Mouse (Mus musculus): ENCODE measurements around the gene Vmo1. TPM values are rescaled to one million over a fixed set of nuclear protein-coding genes. Genes with fewer than 3 reads are reported as not detected.

The Vmo1 gene
- total and polyA plus RNA-seq, 3 experiments, result not detected

DNA sequence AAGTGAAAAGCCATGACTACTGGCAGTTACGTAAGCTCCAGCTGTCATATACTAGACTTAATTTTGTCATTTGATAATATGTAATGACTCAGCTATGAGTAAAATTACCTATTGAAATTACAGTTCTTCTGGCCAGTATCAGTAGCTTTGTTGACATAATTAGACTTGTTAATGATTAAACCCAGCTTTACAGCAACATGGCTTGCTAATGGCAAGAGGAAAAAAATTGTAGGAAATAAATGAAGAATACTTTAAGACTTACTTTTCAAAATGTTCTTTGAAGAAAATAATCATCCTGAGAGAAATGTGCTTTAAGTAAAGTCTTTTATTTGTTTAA lies 14.0 kb downstream of the Vmo1 start:
- Histone ChIP-seq H3K4me3 (ENCODE audit: control insufficient read depth in 1 of 2, insufficient read depth in 1 of 2, low read depth in 2 of 2, low read length in 2 of 2) (no peak overlapping the region), H3K9ac (ENCODE audit: control insufficient read depth, low read depth, low read length, poor library complexity, severe bottlenecking) (no peak overlapping the region), H3K27me3 (ENCODE audit: control insufficient read depth in 1 of 2, insufficient read depth in 2 of 2, low read length in 2 of 2) (peaks cover 13 to 19% of the 10 kb centered on the region in 2 experiments), H3K27ac (ENCODE audit: control insufficient read depth, low read depth, low read length) (no peak overlapping the region), H3K36me3 (ENCODE audit: control insufficient read depth in 1 of 2, insufficient read depth in 2 of 2, low read length in 2 of 2) (peaks cover 0 to 7% of the 10 kb centered on the region in 2 experiments; a peak in 2 of 4 replicates), H3K4me1 (ENCODE audit: control insufficient read depth in 1 of 2, insufficient read depth in 2 of 2, low read length in 2 of 2) (peaks cover 0 to 8% of the 10 kb centered on the region in 2 experiments; a peak in 2 of 4 replicates), H3K9me3 (replicated peaks; ENCODE audit: insufficient read depth, low read length) (no peaks in the 10 kb centered on the region), H3K79me2 (ENCODE audit: control insufficient read depth, insufficient read depth, low read length, poor library complexity) (no peaks in the 10 kb centered on the region)
- TF ChIP-seq HCFC1 (IDR thresholded peaks at IDR 0.05; ENCODE audit: low read depth, low read length), result no peak
- no peak for DNase-seq (ENCODE audit: low read depth, low spot score)

DNA sequence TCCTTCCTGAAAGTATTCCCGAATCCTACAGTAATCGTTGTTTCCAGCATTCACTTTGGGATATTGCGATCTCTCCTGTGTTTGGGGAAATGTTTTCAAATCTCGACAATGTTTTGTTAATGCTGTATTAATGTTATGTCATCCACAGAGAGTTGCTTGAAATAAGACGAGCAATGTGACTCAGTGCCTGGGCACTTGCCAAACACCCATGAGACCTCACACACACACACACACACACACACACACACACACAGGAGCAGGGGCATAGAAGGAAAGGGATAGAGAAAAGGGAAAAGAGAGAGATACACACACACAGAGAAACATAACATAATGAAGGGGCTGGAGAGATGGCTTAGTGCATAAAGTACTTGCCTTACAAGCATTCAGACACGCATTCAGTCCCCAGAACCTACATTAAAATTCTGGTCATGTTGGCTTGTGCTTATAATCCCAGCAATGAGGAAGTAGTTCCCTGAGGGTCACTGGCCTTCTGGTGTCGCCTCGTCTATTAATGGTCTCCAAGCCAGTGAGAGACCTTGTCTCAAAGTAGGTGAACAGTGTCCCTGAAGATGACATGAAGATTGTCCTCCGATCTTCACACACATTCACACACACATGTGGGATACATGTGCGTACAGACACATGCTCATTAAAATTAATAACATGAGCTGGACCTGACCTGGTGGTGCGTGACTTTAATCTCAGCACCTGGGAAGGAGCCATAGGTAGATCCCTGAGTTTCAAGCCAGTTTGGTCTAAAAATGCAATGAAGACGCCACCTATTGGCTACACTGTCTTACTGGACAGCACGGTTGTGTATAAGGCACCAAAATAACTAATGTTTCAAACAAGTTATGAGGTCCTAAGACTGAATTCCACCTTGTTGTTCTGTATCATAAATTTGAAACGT lies 14.6 kb downstream of the Vmo1 start:
- Histone ChIP-seq H3K36me3 (ENCODE audit: control insufficient read depth in 1 of 2, insufficient read depth in 2 of 2, low read length in 2 of 2) (peaks cover 0 to 2% of the 10 kb centered on the region in 2 experiments; a peak in 1 of 4 replicates), H3K9ac (ENCODE audit: control insufficient read depth, low read depth, low read length, poor library complexity, severe bottlenecking) (no peak overlapping the region), H3K4me3 (ENCODE audit: control insufficient read depth in 1 of 2, insufficient read depth in 1 of 2, low read depth in 2 of 2, low read length in 2 of 2) (no peak overlapping the region), H3K27ac (ENCODE audit: control insufficient read depth, low read depth, low read length) (no peak overlapping the region), H3K9me3 (replicated peaks; ENCODE audit: insufficient read depth, low read length) (no peaks in the 10 kb centered on the region), H3K4me1 (ENCODE audit: control insufficient read depth in 1 of 2, insufficient read depth in 2 of 2, low read length in 2 of 2) (peaks cover 0 to 2% of the 10 kb centered on the region in 2 experiments; a peak in 2 of 4 replicates), H3K79me2 (ENCODE audit: control insufficient read depth, insufficient read depth, low read length, poor library complexity) (no peaks in the 10 kb centered on the region), H3K27me3 (ENCODE audit: control insufficient read depth in 1 of 2, insufficient read depth in 2 of 2, low read length in 2 of 2) (peaks cover 13 to 19% of the 10 kb centered on the region in 2 experiments)
- TF ChIP-seq CHD1 (IDR thresholded peaks at IDR 0.05; ENCODE audit: low read depth, low read length) (no peak), SMC3 (IDR thresholded peaks at IDR 0.05; ENCODE audit: low read depth, low read length) (peak; percentile 50), MAFK (IDR thresholded peaks at IDR 0.05; ENCODE audit: borderline replicate concordance, low read depth, low read length) (no peak), UBTF (IDR thresholded peaks at IDR 0.05; ENCODE audit: borderline replicate concordance, insufficient read depth, low read depth, low read length) (no peak), ETS1 (IDR thresholded peaks at IDR 0.05; ENCODE audit: low read depth, low read length) (no peak), RAD21 (IDR thresholded peaks at IDR 0.05; ENCODE audit: low read depth, low read length) (peak; percentile 23), MXI1 (IDR thresholded peaks at IDR 0.05; ENCODE audit: low read depth, low read length) (no peak), TBP (IDR thresholded peaks at IDR 0.05; ENCODE audit: low read depth, low read length) (no peak), POLR2AphosphoS5 (IDR thresholded peaks at IDR 0.05; ENCODE audit: borderline replicate concordance, low read depth, low read length) (no peak), CTCF (IDR thresholded peaks at IDR 0.05 in 2 of 3, conservative IDR thresholded peaks at IDR 0.05 in 1 of 3; ENCODE audit: control insufficient read depth in 1 of 3, insufficient read depth in 1 of 3, low read depth in 2 of 3, low read length in 3 of 3, poor library complexity in 1 of 3, severe bottlenecking in 1 of 3) (peak in 1 of 3 experiments; percentile 39; a peak in 2 of 6 replicates), KAT2A (conservative IDR thresholded peaks at IDR 0.05; ENCODE audit: low read depth, low read length) (no peak)
- DNase-seq (ENCODE audit: low read depth, low spot score), result no peak

GRCm38 (mm10) chr11:70489684-70490083 lies 24.7 kb downstream of the Vmo1 start:
- no peaks in the 10 kb centered on the region for H3K79me2 ChIP-seq (ENCODE audit: control insufficient read depth, insufficient read depth, low read length, poor library complexity)
- peak; percentile 31 for DNase-seq (ENCODE audit: low read depth, low spot score)
- H3K4me1 ChIP-seq (ENCODE audit: control insufficient read depth in 1 of 2, insufficient read depth in 2 of 2, low read length in 2 of 2), result no peaks in the 10 kb centered on the region
- H3K27me3 ChIP-seq (ENCODE audit: control insufficient read depth in 1 of 2, insufficient read depth in 2 of 2, low read length in 2 of 2), result peaks cover 22 to 43% of the 10 kb centered on the region in 2 experiments
- no peak overlapping the region for H3K9ac ChIP-seq (ENCODE audit: control insufficient read depth, low read depth, low read length, poor library complexity, severe bottlenecking)
- H3K9me3 ChIP-seq (replicated peaks; ENCODE audit: insufficient read depth, low read length), result no peaks in the 10 kb centered on the region
- no peaks in the 10 kb centered on the region for H3K36me3 ChIP-seq (ENCODE audit: control insufficient read depth in 1 of 2, insufficient read depth in 2 of 2, low read length in 2 of 2)
- H3K4me3 ChIP-seq (ENCODE audit: control insufficient read depth in 1 of 2, insufficient read depth in 1 of 2, low read depth in 2 of 2, low read length in 2 of 2), result no peak overlapping the region
- TF ChIP-seq USF1 (IDR thresholded peaks at IDR 0.05; ENCODE audit: low read depth, low read length), result no peak
- no peak for TF ChIP-seq EP300 (IDR thresholded peaks at IDR 0.05; ENCODE audit: low read depth in 1 of 2, low read length in 2 of 2)
- TF ChIP-seq RCOR1 (IDR thresholded peaks at IDR 0.05; ENCODE audit: low read depth, low read length), result no peak; the same call in 1 of the 2 replicates
- TF ChIP-seq MEF2A (IDR thresholded peaks at IDR 0.05; ENCODE audit: extremely low read depth, insufficient replicate concordance, low read depth, low read length, poor library complexity, severe bottlenecking), result no peak
- TF ChIP-seq NELFE (IDR thresholded peaks at IDR 0.05; ENCODE audit: low read depth, low read length), result no peak
- TF ChIP-seq MYC (IDR thresholded peaks at IDR 0.05; ENCODE audit: low read depth, low read length), result no peak
- no peak for TF ChIP-seq SMC3 (IDR thresholded peaks at IDR 0.05; ENCODE audit: low read depth, low read length)
- TF ChIP-seq TAL1 (IDR thresholded peaks at IDR 0.05; ENCODE audit: low read length), result no peak
- no peak for TF ChIP-seq TBP (IDR thresholded peaks at IDR 0.05; ENCODE audit: low read depth, low read length)
- no peak for TF ChIP-seq HCFC1 (IDR thresholded peaks at IDR 0.05; ENCODE audit: low read depth, low read length)
- no peak for TF ChIP-seq POLR2AphosphoS2 (IDR thresholded peaks at IDR 0.05; ENCODE audit: low read length)
- no peak for TF ChIP-seq MAZ (IDR thresholded peaks at IDR 0.05; ENCODE audit: low read depth, low read length)
- H3K27ac ChIP-seq (ENCODE audit: control insufficient read depth, low read depth, low read length), result no peak overlapping the region

Data from MEL (cell line).